Mouse (Mus musculus): ENCODE data around the gene Vmn2r28. TPM values are rescaled to one million over a fixed set of nuclear protein-coding genes. Genes with fewer than 3 reads are reported as not detected.
"Not testable (repeated sequence)": the region's sequence is repeated elsewhere in the genome, so short reads cannot be mapped to it uniquely, and the experiment has no call there.

Gene Vmn2r28
- not detected in 2 replicates for polyA plus RNA-seq (2014; fragmentation: Nextera tagmentation; extraction: Ambion mirVana)

DNA sequence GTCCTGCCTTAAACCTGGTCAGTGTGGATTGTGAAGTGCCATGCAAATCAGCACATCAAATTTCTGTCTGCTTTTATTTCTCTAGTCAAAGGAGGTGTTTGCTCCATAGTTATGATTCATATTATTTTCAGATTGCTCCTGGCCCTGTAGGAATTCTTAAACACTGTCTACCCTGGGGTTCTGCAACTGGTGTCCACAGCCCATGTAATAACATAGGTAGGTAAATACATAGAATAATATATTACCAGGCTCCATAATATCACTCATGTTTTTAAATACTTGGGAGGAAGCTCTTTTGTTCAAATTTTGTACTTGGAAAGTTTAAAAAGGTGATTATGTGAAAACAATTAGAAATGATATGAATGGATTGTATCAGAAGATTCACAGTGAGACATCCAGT, at the start of gene Vmn2r28:
Gene Vmn2r28 (minus strand): TSS at position 101 of the 400 bp plus-strand sequence.
- not testable (repeated sequence) for H3K36me3 ChIP-seq (ENCODE audit: control insufficient read depth, insufficient read depth, low read length); DNase-seq (ENCODE audit: low spot score); H3K4me2 ChIP-seq (ENCODE audit: low read depth, low read length, severe bottlenecking); H3K27me3 ChIP-seq (ENCODE audit: control insufficient read depth, insufficient read depth, low read length); H3K4me3 ChIP-seq (ENCODE audit: low read depth, low read length); H3K9me3 ChIP-seq (ENCODE audit: control insufficient read depth, low read length); H3K4me1 ChIP-seq (replicated peaks; ENCODE audit: control insufficient read depth, insufficient read depth, low read length); H3K9ac ChIP-seq (ENCODE audit: low read length); ATAC-seq (replicated peaks; ENCODE audit: low FRiP score); H3K27ac ChIP-seq (ENCODE audit: low read depth, low read length)

DNA sequence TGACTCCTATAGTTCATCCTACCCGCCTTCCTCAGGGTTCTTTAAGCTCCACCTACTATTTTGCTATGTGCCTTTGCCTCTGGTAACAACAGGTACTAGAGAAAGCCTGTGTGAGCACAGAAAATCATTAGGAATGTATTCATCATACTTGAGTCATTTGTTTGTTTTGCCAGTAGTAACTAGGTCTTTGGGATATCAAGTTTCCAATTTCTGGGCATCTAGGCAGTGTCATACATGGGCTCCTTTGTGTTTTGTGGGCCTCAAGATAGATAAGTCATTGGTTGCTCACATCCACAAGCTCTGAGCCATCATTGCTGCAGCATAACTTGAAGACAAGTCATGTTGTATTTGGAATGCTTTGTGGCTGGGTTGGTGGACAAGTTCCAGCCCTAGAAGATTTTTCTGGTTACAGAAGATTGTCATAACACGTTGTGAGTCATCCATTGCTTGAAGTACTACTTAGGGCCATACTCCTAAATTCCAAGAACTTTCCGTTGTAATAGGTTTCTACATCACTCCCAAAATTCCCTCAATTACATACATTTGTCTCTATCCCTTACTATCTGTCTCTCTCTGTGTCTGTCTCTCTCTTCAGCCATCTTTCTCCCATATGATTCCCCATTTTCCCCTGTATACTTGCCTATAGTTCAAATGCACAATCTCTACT, 47.1 kb upstream of the Vmn2r28 start:
- not testable (repeated sequence) for H3K4me3 ChIP-seq (ENCODE audit: low read depth, low read length); H3K9ac ChIP-seq (ENCODE audit: low read length); ATAC-seq (replicated peaks; ENCODE audit: low FRiP score); DNase-seq (ENCODE audit: low spot score); H3K27me3 ChIP-seq (ENCODE audit: control insufficient read depth, insufficient read depth, low read length); H3K4me1 ChIP-seq (replicated peaks; ENCODE audit: control insufficient read depth, insufficient read depth, low read length); H3K36me3 ChIP-seq (ENCODE audit: control insufficient read depth, insufficient read depth, low read length); H3K27ac ChIP-seq (ENCODE audit: low read depth, low read length); H3K9me3 ChIP-seq (ENCODE audit: control insufficient read depth, low read length); H3K4me2 ChIP-seq (ENCODE audit: low read depth, low read length, severe bottlenecking)
- 63% methylated on average over 3 of the region's 3 CpGs for WGBS

DNA sequence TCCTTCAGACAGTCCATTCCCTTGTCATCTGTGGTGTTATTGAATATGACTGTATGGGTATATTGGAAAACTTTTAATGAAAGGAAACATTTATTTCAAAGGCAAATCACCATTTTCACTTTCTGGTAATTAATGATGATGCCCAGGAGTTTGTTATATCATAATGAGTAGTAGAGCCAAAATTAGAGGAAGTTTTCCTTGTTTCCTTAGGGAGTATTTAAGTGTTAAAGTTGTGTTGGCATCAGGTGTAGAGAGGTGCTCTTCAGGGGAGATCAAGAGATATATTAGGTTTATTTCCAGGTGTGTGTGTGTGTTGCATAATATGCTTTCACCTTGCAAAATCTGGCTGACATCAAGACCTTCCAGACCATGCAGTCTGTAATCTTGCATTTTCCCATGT, 37.1 kb downstream of the Vmn2r28 start, which contains the start of gene Vmn1r59:
Gene Vmn1r59 (minus strand): TSS at position 101 of the 400 bp plus-strand sequence.
- Histone ChIP-seq H3K27me3 (ENCODE audit: control insufficient read depth, insufficient read depth, low read length) (no peaks in the 10 kb centered on the region), H3K4me3 (ENCODE audit: low read depth, low read length) (no peak within 1 kb of the TSS), H3K9me3 (ENCODE audit: control insufficient read depth, low read length) (peaks cover 10% of the 10 kb centered on the region), H3K27ac (ENCODE audit: low read depth, low read length) (no peak within 1 kb of the TSS), H3K4me2 (ENCODE audit: low read depth, low read length, severe bottlenecking) (no peak within 1 kb of the TSS), H3K9ac (ENCODE audit: low read length) (no peak within 1 kb of the TSS), H3K36me3 (ENCODE audit: control insufficient read depth, insufficient read depth, low read length) (no peaks in the 10 kb centered on the region), H3K4me1 (replicated peaks; ENCODE audit: control insufficient read depth, insufficient read depth, low read length) (no peaks in the 10 kb centered on the region)
- ATAC-seq (replicated peaks; ENCODE audit: low FRiP score): no peak
- DNase-seq (ENCODE audit: low spot score): no peak

DNA sequence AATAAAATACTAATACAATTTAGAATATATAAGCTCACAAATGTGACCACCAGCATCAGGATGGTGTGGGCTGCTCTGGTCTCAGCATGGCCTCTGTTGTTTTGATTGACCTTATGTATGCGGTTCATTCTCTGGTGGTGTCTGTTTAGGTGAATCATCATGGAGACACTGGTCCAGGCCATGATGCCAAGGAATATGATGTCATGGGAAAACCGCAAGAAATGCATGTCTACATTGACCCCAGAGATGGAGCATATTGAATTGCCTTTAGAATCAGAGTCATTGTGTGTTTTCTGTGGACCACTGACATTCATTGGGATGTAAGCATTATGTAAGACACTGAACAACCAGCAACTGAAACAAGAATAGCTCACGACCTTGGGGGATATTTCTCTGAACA, 39.7 kb downstream of the Vmn2r28 start:
- WGBS: 74% methylated on average over 3 of the region's 3 CpGs
- not testable (repeated sequence) for H3K9ac ChIP-seq (ENCODE audit: low read length); H3K4me2 ChIP-seq (ENCODE audit: low read depth, low read length, severe bottlenecking); H3K4me1 ChIP-seq (replicated peaks; ENCODE audit: control insufficient read depth, insufficient read depth, low read length); H3K4me3 ChIP-seq (ENCODE audit: low read depth, low read length); H3K27ac ChIP-seq (ENCODE audit: low read depth, low read length); H3K36me3 ChIP-seq (ENCODE audit: control insufficient read depth, insufficient read depth, low read length); DNase-seq (ENCODE audit: low spot score); ATAC-seq (replicated peaks; ENCODE audit: low FRiP score); H3K9me3 ChIP-seq (ENCODE audit: control insufficient read depth, low read length); H3K27me3 ChIP-seq (ENCODE audit: control insufficient read depth, insufficient read depth, low read length)

DNA sequence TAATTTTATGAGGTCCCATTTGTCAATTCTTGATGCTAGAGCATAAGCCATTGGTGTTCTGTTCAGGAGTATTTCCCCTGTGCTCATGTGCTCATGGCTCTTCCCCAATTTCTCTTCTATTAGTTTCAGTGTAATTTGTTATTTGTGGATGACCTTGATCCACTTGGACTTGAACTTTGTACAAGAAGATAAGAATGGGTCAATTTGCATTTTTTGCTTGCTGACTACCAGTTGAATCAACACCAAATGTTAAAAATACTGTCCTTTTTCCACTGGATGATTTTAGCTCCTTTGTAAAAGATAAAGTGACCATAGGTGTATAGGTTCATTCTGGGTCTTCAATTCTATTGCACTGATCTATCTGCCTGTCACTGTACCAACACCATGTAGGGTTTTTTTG, 45.1 kb downstream of the Vmn2r28 start:
- no peak for ATAC-seq (replicated peaks; ENCODE audit: low FRiP score)
- H3K27me3 ChIP-seq (ENCODE audit: control insufficient read depth, insufficient read depth, low read length): no peaks in the 10 kb centered on the region
- H3K27ac ChIP-seq (ENCODE audit: low read depth, low read length): no peak overlapping the region
- H3K4me2 ChIP-seq (ENCODE audit: low read depth, low read length, severe bottlenecking): no peak overlapping the region
- no peak for DNase-seq (ENCODE audit: low spot score)
- H3K9ac ChIP-seq (ENCODE audit: low read length): no peak overlapping the region
- H3K36me3 ChIP-seq (ENCODE audit: control insufficient read depth, insufficient read depth, low read length): no peaks in the 10 kb centered on the region
- H3K4me1 ChIP-seq (replicated peaks; ENCODE audit: control insufficient read depth, insufficient read depth, low read length): no peaks in the 10 kb centered on the region
- no peaks in the 10 kb centered on the region; the same call in 1 of the 2 replicates for H3K9me3 ChIP-seq (ENCODE audit: control insufficient read depth, low read length)
- H3K4me3 ChIP-seq (ENCODE audit: low read depth, low read length): no peak overlapping the region

Other genes starting within 250 kb of the Vmn2r28 start
- not detected in 2 replicates for gene Gm5065, start 143.4 kb downstream of the Vmn2r28 start, polyA plus RNA-seq (2014; fragmentation: Nextera tagmentation; extraction: Ambion mirVana)
- gene Nlrp2, start 142.9 kb downstream of the Vmn2r28 start, polyA plus RNA-seq (2014; fragmentation: Nextera tagmentation; extraction: Ambion mirVana): not detected in 2 replicates
- gene Vmn1r58, start 80.6 kb downstream of the Vmn2r28 start, polyA plus RNA-seq (2014; fragmentation: Nextera tagmentation; extraction: Ambion mirVana): not detected in 2 replicates
- not detected in 2 replicates for gene Vmn1r59, start 37.2 kb downstream of the Vmn2r28 start, polyA plus RNA-seq (2014; fragmentation: Nextera tagmentation; extraction: Ambion mirVana)
- gene Vmn1r60, start 53.4 kb upstream of the Vmn2r28 start, polyA plus RNA-seq (2014; fragmentation: Nextera tagmentation; extraction: Ambion mirVana): not detected in 2 replicates
- not detected in 2 replicates for gene Vmn1r61, start 119.3 kb upstream of the Vmn2r28 start, polyA plus RNA-seq (2014; fragmentation: Nextera tagmentation; extraction: Ambion mirVana)
- gene Vmn1r62, start 179.7 kb upstream of the Vmn2r28 start, polyA plus RNA-seq (2014; fragmentation: Nextera tagmentation; extraction: Ambion mirVana): not detected in 2 replicates

Measured in forebrain, embryonic 11.5 days (tissue).